Mouse (Mus musculus) ES-E14 (cell line): ENCODE data around the gene Gm14391.
"Not testable (repeated sequence)": the region's sequence is repeated elsewhere in the genome, so short reads cannot be mapped to it uniquely, and the experiment has no call there.

Experiments
- CHD2 ChIP-seq: IDR thresholded peaks from 2 replicates; pipeline ENCODE4 v1.6.1; 2014; ENCODE audit warnings: mild to moderate bottlenecking, low read depth, low read length, inconsistent platforms
- HCFC1 ChIP-seq: IDR thresholded peaks from 2 replicates; pipeline ENCODE4 v1.6.1; 2012; ENCODE audit warnings: low read length, inconsistent platforms, borderline replicate concordance; ENCODE audit not compliant: insufficient read depth
- MAFK ChIP-seq: IDR thresholded peaks from 2 replicates; pipeline ENCODE4 v1.6.1; 2014; ENCODE audit warnings: mild to moderate bottlenecking, low read depth, low read length, inconsistent platforms; ENCODE audit not compliant: insufficient read depth
- ZNF384 ChIP-seq: IDR thresholded peaks from 2 replicates; pipeline ENCODE4 v1.6.1; 2012; ENCODE audit warnings: low read depth, low read length, inconsistent platforms

- TF ChIP-seq HCFC1, ZNF384, MAFK: not testable (repeated sequence)
- peak; percentile 85 for TF ChIP-seq CHD2
These were observed 31.1 kb downstream of the Gm14391 start, which contains the start of gene Gm14443 for GRCm38 (mm10) chr2:175175401-175176180.
